Comparison of ENCODE assay signal across 12 mouse cellular contexts in genomic region chr2:74135963-74136623, GRCm38 (mm10).
DNase-seq lines count a peak whose midpoint lies in the region; ATAC-seq lines count a peak whose summit lies in the region.
"Had no signal": no experiment of that assay in that cellular context is flagged by ENCODE, and none has a peak within 500 bp of the region (broad histone marks: within the 10 kb centered on the region; RNA-seq: fewer than 3 reads in every experiment).

No protein-coding gene starts in this region.

- H3K27ac ChIP-seq in heart, embryonic 15.5 days: no peak overlapping the region
- H3K27ac ChIP-seq in hindbrain, embryonic 14.5 days: no peak overlapping the region
- H3K27ac ChIP-seq: intestine, embryonic 15.5 days had no signal

- peaks cover 3% of the 10 kb centered on the region; the same call in 1 of the 2 replicates for H3K27me3 ChIP-seq in heart, embryonic 15.5 days
- H3K27me3 ChIP-seq in hindbrain, embryonic 14.5 days (ENCODE audit: control insufficient read depth, insufficient read depth, low read length): no peaks in the 10 kb centered on the region
- H3K27me3 ChIP-seq: intestine, embryonic 15.5 days had no signal

- H3K4me2 ChIP-seq in heart, embryonic 15.5 days: peak overlapping the region; percentile 6; the same call in 1 of the 2 replicates
- H3K4me2 ChIP-seq in hindbrain, embryonic 14.5 days (replicated peaks): 0 out of 2 replicates have a peak overlapping the region, but pooled peaks have one; percentile 2
- H3K4me2 ChIP-seq: intestine, embryonic 15.5 days; liver, embryonic 11.5 days had no signal

- ATAC-seq in heart, embryonic 15.5 days (replicated peaks; ENCODE audit: insufficient number of reproducible peaks, insufficient read depth, low FRiP score, low read depth): no peak
- ATAC-seq in hindbrain, embryonic 14.5 days (ENCODE audit: low FRiP score): peak; percentile 43; the same call in 1 of the 2 replicates
- ATAC-seq: intestine, embryonic 15.5 days had no signal

- H3K36me3 ChIP-seq in heart, embryonic 15.5 days: no peaks in the 10 kb centered on the region
- H3K36me3 ChIP-seq in hindbrain, embryonic 14.5 days (replicated peaks; ENCODE audit: control insufficient read depth, insufficient read depth): no peaks in the 10 kb centered on the region
- H3K36me3 ChIP-seq: intestine, embryonic 15.5 days had no signal

- no peaks in the 10 kb centered on the region for H3K9me3 ChIP-seq in heart, embryonic 15.5 days (replicated peaks)
- no peaks in the 10 kb centered on the region for H3K9me3 ChIP-seq in hindbrain, embryonic 14.5 days (ENCODE audit: control insufficient read depth, low read length)
- H3K9me3 ChIP-seq: intestine, embryonic 15.5 days had no signal

- H3K4me1 ChIP-seq in heart, embryonic 15.5 days (replicated peaks): no peaks in the 10 kb centered on the region; the same call in 1 of the 2 replicates
- peaks cover 19% of the 10 kb centered on the region for H3K4me1 ChIP-seq in hindbrain, embryonic 14.5 days (replicated peaks; ENCODE audit: control insufficient read depth, insufficient read depth, low read length)
- H3K4me1 ChIP-seq: intestine, embryonic 15.5 days had no signal

- no peak for DNase-seq in heart, postnatal 10 days
- peak; percentile 43 for DNase-seq in retina, postnatal 1 day
- DNase-seq in retina, embryonic 14.5 days (ENCODE audit: low spot score): no peak
- DNase-seq in hindbrain, embryonic 14.5 days (ENCODE audit: low spot score): no peak
- peak; percentile 2 for DNase-seq in yolk sac, embryonic 10.5 days (ENCODE audit: low spot score)
- no peak for DNase-seq in left cerebral cortex, postnatal 10 days (ENCODE audit: extremely low spot score in 1 of 2, low spot score in 2 of 2)
- no peak for DNase-seq in lung, adult 18-20 months
- DNase-seq: gastrocnemius, postnatal 10 days; thymus, postnatal 14 days had no signal

- intact Hi-C loops in heart, postnatal 10 days (cut with DNase I): no loop called here
- intact Hi-C loops in left cerebral cortex, postnatal 10 days (cut with DNase I): no loop called here

- WGBS in heart, embryonic 15.5 days: 52% methylated on average over 15 of the region's 15 CpGs
- WGBS in hindbrain, embryonic 14.5 days: 29% methylated on average over 15 of the region's 15 CpGs

- H3K4me3 ChIP-seq in heart, embryonic 15.5 days: no peak overlapping the region
- H3K4me3 ChIP-seq in hindbrain, embryonic 14.5 days (replicated peaks; ENCODE audit: low read length): no peak overlapping the region
- H3K4me3 ChIP-seq: intestine, embryonic 15.5 days had no signal

- no peak overlapping the region for H3K9ac ChIP-seq in heart, embryonic 15.5 days
- no peak overlapping the region for H3K9ac ChIP-seq in hindbrain, embryonic 14.5 days
- H3K9ac ChIP-seq: intestine, embryonic 15.5 days had no signal

Comparison
In these comparisons a context has a peak if more than half of its experiments do, and no peak if none do; other contexts are left out.
1. DNase-seq: peak in retina, postnatal 1 day (single experiment) and yolk sac, embryonic 10.5 days (single experiment); none in heart, postnatal 10 days (0 of 2), retina, embryonic 14.5 days (single experiment), hindbrain, embryonic 14.5 days (single experiment), left cerebral cortex, postnatal 10 days (0 of 2) and lung, adult 18-20 months (0 of 2).